Mouse (Mus musculus): ENCODE measurements at regions not wholly inside any gene's neighbourhood (a gene's known extent, or its start where the extent isn't known, plus 50 kb on each side); places are given as distances from the start of the nearest gene placed in this dataset.
"Not testable (repeated sequence)": the region's sequence is repeated elsewhere in the genome, so short reads cannot be mapped to it uniquely, and the experiment has no call there.

- no peak for DNase-seq (ENCODE audit: low read depth, low spot score)
These were observed 147.2 kb downstream of the Hira start for GRCm38 (mm10) chr16:19024010-19024532.

GRCm38 (mm10) chr16:19025227-19025932 lies 148.5 kb downstream of the Hira start:
- DNase-seq (ENCODE audit: low read depth, low spot score), result no peak

- DNase-seq (ENCODE audit: low read depth, low spot score), result no peak
These were observed 150.3 kb downstream of the Hira start for GRCm38 (mm10) chr16:19027096-19027495.

GRCm38 (mm10) chr16:19032582-19032981 lies 155.7 kb downstream of the Hira start:
- DNase-seq (ENCODE audit: low read depth, low spot score), result no peak

- no peak for DNase-seq (ENCODE audit: low read depth, low spot score)
These were observed 158.9 kb downstream of the Hira start for GRCm38 (mm10) chr16:19035781-19036180.

GRCm38 (mm10) chr16:19037681-19038080 lies 160.8 kb downstream of the Hira start:
- DNase-seq (ENCODE audit: low read depth, low spot score), result no peak

- DNase-seq (ENCODE audit: low read depth, low spot score), result no peak
These were observed 176.0 kb downstream of the Hira start for GRCm38 (mm10) chr16:19052791-19053190.

- no peak for DNase-seq (ENCODE audit: low read depth, low spot score)
These were observed 183.5 kb downstream of the Hira start for GRCm38 (mm10) chr16:19060343-19060742.

GRCm38 (mm10) chr16:19061796-19062195 lies 185.0 kb downstream of the Hira start:
- DNase-seq (ENCODE audit: low read depth, low spot score), result no peak

GRCm38 (mm10) chr16:19062557-19063400 lies 185.9 kb downstream of the Hira start:
- DNase-seq (ENCODE audit: low read depth, low spot score), result no peak

GRCm38 (mm10) chr16:19063401-19063762 lies 186.5 kb downstream of the Hira start:
- DNase-seq (ENCODE audit: low read depth, low spot score), result no peak

- DNase-seq (ENCODE audit: low read depth, low spot score), result no peak
These were observed 187.6 kb downstream of the Hira start for GRCm38 (mm10) chr16:19064397-19064796.

- no peak for DNase-seq (ENCODE audit: low read depth, low spot score)
These were observed 188.8 kb downstream of the Hira start for GRCm38 (mm10) chr16:19065543-19066141.

- no peak for DNase-seq (ENCODE audit: low read depth, low spot score)
These were observed 190.0 kb downstream of the Hira start for GRCm38 (mm10) chr16:19066700-19067310.

- DNase-seq (ENCODE audit: low read depth, low spot score), result not testable (repeated sequence)
These were observed 206.7 kb downstream of the Hira start for GRCm38 (mm10) chr16:19083503-19083902.

GRCm38 (mm10) chr16:19087914-19088313 lies 211.1 kb downstream of the Hira start:
- peak; percentile 0 for DNase-seq (ENCODE audit: low read depth, low spot score)
